Mouse (Mus musculus): ENCODE results near the gene Dek.

DNA sequence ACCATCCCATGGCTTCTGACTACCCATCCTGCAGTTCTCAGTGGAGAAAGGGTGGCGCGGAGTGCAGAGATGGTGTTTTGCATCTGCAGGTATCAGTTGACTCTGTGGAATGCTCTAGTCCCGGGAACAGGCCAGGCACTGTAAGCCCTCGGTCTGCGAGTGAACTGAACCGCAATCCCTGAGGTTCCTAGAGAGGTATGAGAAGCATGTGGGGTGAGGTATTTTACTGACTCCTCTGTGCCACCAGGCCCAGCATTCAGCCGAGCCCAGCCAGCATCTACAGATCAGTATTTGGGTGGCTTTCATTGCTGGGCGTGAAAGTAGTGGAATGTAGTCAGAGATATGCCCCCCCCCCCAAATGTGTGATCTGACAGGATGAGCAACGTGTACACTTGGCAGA, 39.9 kb upstream of the Dek start:
- TF ChIP-seq POLR2A (IDR thresholded peaks at IDR 0.05; ENCODE audit: borderline replicate concordance, extremely low read depth, low read depth, low read length) (no peak), CTCF (IDR thresholded peaks at IDR 0.05; ENCODE audit: insufficient read depth, low read length) (no peak)

Measured in lung, adult 2 months (tissue).